ENCODE assay signal across 20 mouse cellular contexts in genomic region chr15:99036249-99036905, GRCm38 (mm10). TPM values are rescaled to one million over a fixed set of nuclear protein-coding genes. Genes with fewer than 3 reads are reported as not detected.
A peak's percentile ranks its signal among the peaks of the same experiment; 100 is the strongest.
DNase-seq lines count a peak whose midpoint lies in the region; ATAC-seq lines count a peak whose summit lies in the region.
"Had no signal": no experiment of that assay in that cellular context is flagged by ENCODE, and none has a peak within 500 bp of the region (broad histone marks: within the 10 kb centered on the region; RNA-seq: fewer than 3 reads in every experiment).

No protein-coding gene starts in this region.

- no peaks in the 10 kb centered on the region for H3K9me3 ChIP-seq in heart, embryonic 12.5 days (replicated peaks)
- no peaks in the 10 kb centered on the region for H3K9me3 ChIP-seq in heart, embryonic 14.5 days (ENCODE audit: control insufficient read depth, low read length)
- no peaks in the 10 kb centered on the region for H3K9me3 ChIP-seq in lung, embryonic 16.5 days (ENCODE audit: control insufficient read depth, low read length)
- no peaks in the 10 kb centered on the region for H3K9me3 ChIP-seq in midbrain, embryonic 11.5 days (ENCODE audit: control insufficient read depth, low read length)
- no peaks in the 10 kb centered on the region for H3K9me3 ChIP-seq in midbrain, embryonic 13.5 days
- H3K9me3 ChIP-seq: embryonic facial prominence, embryonic 13.5 days; limb, embryonic 10.5 days; liver, embryonic 13.5 days; midbrain, embryonic 10.5 days; neural tube, embryonic 13.5 days had no signal

- peaks cover 37% of the 10 kb centered on the region for H3K36me3 ChIP-seq in heart, embryonic 12.5 days
- peaks cover 44% of the 10 kb centered on the region for H3K36me3 ChIP-seq in heart, embryonic 14.5 days (ENCODE audit: control insufficient read depth, insufficient read depth, low read length)
- peaks cover 22% of the 10 kb centered on the region for H3K36me3 ChIP-seq in lung, embryonic 16.5 days (ENCODE audit: control insufficient read depth, insufficient read depth, low read length)
- H3K36me3 ChIP-seq in midbrain, embryonic 11.5 days (ENCODE audit: control insufficient read depth, insufficient read depth, low read length) = no peaks in the 10 kb centered on the region
- H3K36me3 ChIP-seq in midbrain, embryonic 13.5 days = peaks cover 5% of the 10 kb centered on the region; the same call in 1 of the 2 replicates
- H3K36me3 ChIP-seq: neural tube, embryonic 13.5 days had no signal

- WGBS in heart, embryonic 12.5 days = 67% methylated on average over 8 of the region's 8 CpGs
- 47% methylated on average over 8 of the region's 8 CpGs for WGBS in heart, embryonic 14.5 days
- 72% methylated on average over 8 of the region's 8 CpGs for WGBS in lung, embryonic 16.5 days
- WGBS in midbrain, embryonic 11.5 days = 92% methylated on average over 8 of the region's 8 CpGs
- 76% methylated on average over 8 of the region's 8 CpGs for WGBS in midbrain, embryonic 13.5 days

- peaks cover 46% of the 10 kb centered on the region for H3K4me1 ChIP-seq in heart, embryonic 12.5 days (replicated peaks)
- peaks cover 25 to 41% of the 10 kb centered on the region in 2 experiments for H3K4me1 ChIP-seq in heart, embryonic 14.5 days (ENCODE audit: control insufficient read depth in 2 of 2, insufficient read depth in 2 of 2, low read length in 2 of 2)
- peaks cover 23% of the 10 kb centered on the region for H3K4me1 ChIP-seq in lung, embryonic 16.5 days (replicated peaks; ENCODE audit: control insufficient read depth, insufficient read depth, low read length)
- H3K4me1 ChIP-seq in midbrain, embryonic 11.5 days (ENCODE audit: control insufficient read depth, insufficient read depth, low read length) = peaks cover 4% of the 10 kb centered on the region; the same call in 1 of the 2 replicates
- peaks cover 18% of the 10 kb centered on the region for H3K4me1 ChIP-seq in midbrain, embryonic 13.5 days (replicated peaks)

- peak; percentile 55 to 80 for DNase-seq in adrenal gland, adult (ENCODE audit: inconsistent age in 2 of 2, low spot score in 1 of 2)
- DNase-seq in adrenal gland, postnatal 25 days = no peak
- peak; percentile 51 for DNase-seq in heart, adult 8-10 months (ENCODE audit: low spot score)
- DNase-seq in midbrain, embryonic 11.5 days (ENCODE audit: low spot score, missing footprints) = no peak
- DNase-seq: cerebellum, postnatal 10 days; kidney, adult 9 months; liver, embryonic 13.5 days had no signal

- H3K4me3 ChIP-seq in heart, embryonic 12.5 days = no peak overlapping the region
- H3K4me3 ChIP-seq in heart, embryonic 14.5 days (ENCODE audit: control insufficient read depth in 1 of 2, insufficient read depth in 1 of 2, low read depth in 1 of 2, low read length in 2 of 2) = no peak overlapping the region
- no peak overlapping the region for H3K4me3 ChIP-seq in lung, embryonic 16.5 days (ENCODE audit: low read length)
- no peak overlapping the region for H3K4me3 ChIP-seq in midbrain, embryonic 11.5 days (ENCODE audit: low read depth, low read length)
- no peak overlapping the region for H3K4me3 ChIP-seq in midbrain, embryonic 13.5 days (replicated peaks)
- H3K4me3 ChIP-seq: embryonic facial prominence, embryonic 13.5 days; left cerebral cortex, adult 2 months; limb, embryonic 10.5 days; liver, embryonic 13.5 days; midbrain, embryonic 10.5 days; neural tube, embryonic 13.5 days had no signal

- 0 out of 2 replicates have a peak, but pooled peaks cover under 1% of the 10 kb centered on the region for H3K27me3 ChIP-seq in heart, embryonic 12.5 days (replicated peaks)
- no peaks in the 10 kb centered on the region for H3K27me3 ChIP-seq in heart, embryonic 14.5 days (ENCODE audit: control insufficient read depth, insufficient read depth, low read length)
- no peaks in the 10 kb centered on the region for H3K27me3 ChIP-seq in lung, embryonic 16.5 days (ENCODE audit: control insufficient read depth, insufficient read depth, low read depth, low read length)
- H3K27me3 ChIP-seq in midbrain, embryonic 11.5 days (ENCODE audit: control insufficient read depth, insufficient read depth, low read length) = no peaks in the 10 kb centered on the region
- H3K27me3 ChIP-seq in midbrain, embryonic 13.5 days = peaks cover under 1% of the 10 kb centered on the region; the same call in 1 of the 2 replicates
- H3K27me3 ChIP-seq: embryonic facial prominence, embryonic 13.5 days had no signal

- no peak overlapping the region for H3K27ac ChIP-seq in heart, embryonic 12.5 days (ENCODE audit: poor library complexity, severe bottlenecking)
- peak overlapping the region; percentile 26 to 42; a peak in 2 of 4 replicates for H3K27ac ChIP-seq in heart, embryonic 14.5 days (replicated peaks in 1 of 2; ENCODE audit: control insufficient read depth in 1 of 2, insufficient read depth in 1 of 2, low read depth in 2 of 2, low read length in 2 of 2)
- no peak overlapping the region for H3K27ac ChIP-seq in lung, embryonic 16.5 days (ENCODE audit: low read length)
- H3K27ac ChIP-seq in midbrain, embryonic 11.5 days (ENCODE audit: low read depth, low read length) = no peak overlapping the region
- no peak overlapping the region for H3K27ac ChIP-seq in midbrain, embryonic 13.5 days
- H3K27ac ChIP-seq: embryonic facial prominence, embryonic 13.5 days; left cerebral cortex, adult 2 months; limb, embryonic 10.5 days; liver, embryonic 13.5 days; macrophage; midbrain, embryonic 10.5 days; neural tube, embryonic 13.5 days had no signal

- no peak for ATAC-seq in heart, embryonic 12.5 days (ENCODE audit: insufficient number of reproducible peaks, low FRiP score)
- ATAC-seq in heart, embryonic 14.5 days (ENCODE audit: insufficient number of reproducible peaks, insufficient read depth, low FRiP score, low read depth) = peak; percentile 63
- ATAC-seq in lung, embryonic 16.5 days (ENCODE audit: low read depth) = peak; percentile 48
- ATAC-seq in midbrain, embryonic 11.5 days (ENCODE audit: low FRiP score) = no peak
- no peak for ATAC-seq in midbrain, embryonic 13.5 days
- ATAC-seq: forebrain, embryonic 16.5 days had no signal

- no peak overlapping the region for H3K4me2 ChIP-seq in heart, embryonic 12.5 days
- H3K4me2 ChIP-seq in heart, embryonic 14.5 days (ENCODE audit: low read length) = no peak overlapping the region
- no peak overlapping the region for H3K4me2 ChIP-seq in lung, embryonic 16.5 days (ENCODE audit: low read depth, low read length)
- H3K4me2 ChIP-seq in midbrain, embryonic 11.5 days = no peak overlapping the region
- no peak overlapping the region for H3K4me2 ChIP-seq in midbrain, embryonic 13.5 days (replicated peaks)
- H3K4me2 ChIP-seq: embryonic facial prominence, embryonic 13.5 days; liver, embryonic 13.5 days; neural tube, embryonic 13.5 days had no signal

- H3K9ac ChIP-seq in heart, embryonic 12.5 days = no peak overlapping the region
- no peak overlapping the region for H3K9ac ChIP-seq in heart, embryonic 14.5 days (ENCODE audit: low read length)
- no peak overlapping the region for H3K9ac ChIP-seq in lung, embryonic 16.5 days (ENCODE audit: low read length)
- H3K9ac ChIP-seq in midbrain, embryonic 11.5 days (ENCODE audit: low read length) = no peak overlapping the region
- no peak overlapping the region for H3K9ac ChIP-seq in midbrain, embryonic 13.5 days (replicated peaks)
- H3K9ac ChIP-seq: embryonic facial prominence, embryonic 13.5 days; liver, embryonic 13.5 days; neural tube, embryonic 13.5 days had no signal

RNA-seq across cellular contexts. Expression of gene Tuba1c, which starts 6.7 kb away (rescaled TPM):
- 286 and 303 TPM in 2 replicates for total RNA-seq in adrenal gland, postnatal 25 days (2021)
- 10 to 100 TPM; 32.2 to 40.4 (median 33.3) TPM for total RNA-seq in heart, adult 8-10 months (2022)
- 135 and 139 TPM in 2 replicates for polyA plus RNA-seq in heart, embryonic 12.5 days (2016; fragmentation: Nextera tagmentation; extraction: Ambion mirVana)
- 143 and 146 TPM in 2 replicates for polyA plus RNA-seq in heart, embryonic 14.5 days (2014; fragmentation: Nextera tagmentation; extraction: Ambion mirVana)
- polyA plus RNA-seq in lung, embryonic 16.5 days (2015; fragmentation: Nextera tagmentation; extraction: Ambion mirVana) = 226 and 230 TPM in 2 replicates
- polyA plus RNA-seq in midbrain, embryonic 11.5 days (2014; fragmentation: Nextera tagmentation; extraction: Ambion mirVana) = 102 and 106 TPM in 2 replicates
- 37.3 and 41.4 TPM in 2 replicates for polyA plus RNA-seq in midbrain, embryonic 13.5 days (2015; fragmentation: Nextera tagmentation; extraction: Ambion mirVana)

RNA-seq across cellular contexts. Expression of gene Prph, which starts 18.6 kb away (rescaled TPM):
- 0.52 and 2.2 TPM in 2 replicates for total RNA-seq in adrenal gland, postnatal 25 days (2021)
- total RNA-seq in heart, adult 8-10 months (2022) = 1 to 10 TPM in 1 of 4 experiments, under 1 TPM in 3; 0.16 to 1.4 (median 0.47) TPM
- 0.22 and 0.50 TPM in 2 replicates for polyA plus RNA-seq in heart, embryonic 12.5 days (2016; fragmentation: Nextera tagmentation; extraction: Ambion mirVana)
- polyA plus RNA-seq in heart, embryonic 14.5 days (2014; fragmentation: Nextera tagmentation; extraction: Ambion mirVana) = 0.36 and 3.2 TPM in 2 replicates
- polyA plus RNA-seq in lung, embryonic 16.5 days (2015; fragmentation: Nextera tagmentation; extraction: Ambion mirVana) = 3.9 and 4.5 TPM in 2 replicates
- 3.6 and 4.8 TPM in 2 replicates for polyA plus RNA-seq in midbrain, embryonic 11.5 days (2014; fragmentation: Nextera tagmentation; extraction: Ambion mirVana)
- polyA plus RNA-seq in midbrain, embryonic 13.5 days (2015; fragmentation: Nextera tagmentation; extraction: Ambion mirVana) = 7.5 and 8.2 TPM in 2 replicates
- polyA plus RNA-seq: limb, embryonic 10.5 days had no signal

RNA-seq across cellular contexts. Expression of gene Troap, which starts 38.0 kb away (rescaled TPM):
- 4.3 and 5.6 TPM in 2 replicates for total RNA-seq in adrenal gland, postnatal 25 days (2021)
- under 1 TPM in 2 of 4 experiments, not detected in 2; 0.22 to 0.35 TPM for total RNA-seq in heart, adult 8-10 months (2022)
- polyA plus RNA-seq in heart, embryonic 12.5 days (2016; fragmentation: Nextera tagmentation; extraction: Ambion mirVana) = 27.2 and 28.0 TPM in 2 replicates
- polyA plus RNA-seq in heart, embryonic 14.5 days (2014; fragmentation: Nextera tagmentation; extraction: Ambion mirVana) = 14.8 and 16.5 TPM in 2 replicates
- 39.5 and 41.1 TPM in 2 replicates for polyA plus RNA-seq in lung, embryonic 16.5 days (2015; fragmentation: Nextera tagmentation; extraction: Ambion mirVana)
- 19.7 and 27.2 TPM in 2 replicates for polyA plus RNA-seq in midbrain, embryonic 11.5 days (2014; fragmentation: Nextera tagmentation; extraction: Ambion mirVana)
- 13.3 and 14.6 TPM in 2 replicates for polyA plus RNA-seq in midbrain, embryonic 13.5 days (2015; fragmentation: Nextera tagmentation; extraction: Ambion mirVana)

RNA-seq across cellular contexts. Expression of gene C1ql4, which starts 51.2 kb away (rescaled TPM):
- total RNA-seq in adrenal gland, postnatal 25 days (2021) = not detected in 2 replicates
- not detected for total RNA-seq in heart, adult 8-10 months (2022)
- polyA plus RNA-seq in heart, embryonic 12.5 days (2016; fragmentation: Nextera tagmentation; extraction: Ambion mirVana) = 0.34 and 0.46 TPM in 2 replicates
- polyA plus RNA-seq in heart, embryonic 14.5 days (2014; fragmentation: Nextera tagmentation; extraction: Ambion mirVana) = 0.27 and 0.41 TPM in 2 replicates
- polyA plus RNA-seq in lung, embryonic 16.5 days (2015; fragmentation: Nextera tagmentation; extraction: Ambion mirVana) = not detected in 2 replicates
- 5.0 and 6.2 TPM in 2 replicates for polyA plus RNA-seq in midbrain, embryonic 11.5 days (2014; fragmentation: Nextera tagmentation; extraction: Ambion mirVana)
- 10.1 and 13.7 TPM in 2 replicates for polyA plus RNA-seq in midbrain, embryonic 13.5 days (2015; fragmentation: Nextera tagmentation; extraction: Ambion mirVana)
- total RNA-seq: gastrocnemius, postnatal 4 days; left cerebral cortex, adult 2 months had no signal
- polyA plus RNA-seq: forebrain, embryonic 16.5 days; liver, embryonic 13.5 days; macrophage; small intestine, adult 2 months had no signal

RNA-seq across cellular contexts. Expression of gene Dnajc22, which starts 56.6 kb away (rescaled TPM):
- 1.9 and 3.8 TPM in 2 replicates for total RNA-seq in adrenal gland, postnatal 25 days (2021)
- total RNA-seq in heart, adult 8-10 months (2022) = 1 to 10 TPM in 1 of 4 experiments, under 1 TPM in 3; 0.38 to 1.2 (median 0.91) TPM
- 1.2 TPM in 2 replicates for polyA plus RNA-seq in heart, embryonic 12.5 days (2016; fragmentation: Nextera tagmentation; extraction: Ambion mirVana)
- polyA plus RNA-seq in heart, embryonic 14.5 days (2014; fragmentation: Nextera tagmentation; extraction: Ambion mirVana) = 0.93 and 1.3 TPM in 2 replicates
- 1.6 and 2.4 TPM in 2 replicates for polyA plus RNA-seq in lung, embryonic 16.5 days (2015; fragmentation: Nextera tagmentation; extraction: Ambion mirVana)
- polyA plus RNA-seq in midbrain, embryonic 11.5 days (2014; fragmentation: Nextera tagmentation; extraction: Ambion mirVana) = 0.46 and 0.50 TPM in 2 replicates
- polyA plus RNA-seq in midbrain, embryonic 13.5 days (2015; fragmentation: Nextera tagmentation; extraction: Ambion mirVana) = 1.7 and 1.8 TPM in 2 replicates
- total RNA-seq: gastrocnemius, postnatal 4 days had no signal
- polyA plus RNA-seq: macrophage had no signal

Comparison
In these comparisons a context has a peak if more than half of its experiments do, and no peak if none do; other contexts are left out.
1. DNase-seq: peak in adrenal gland, adult (2 of 2) and heart, adult 8-10 months (single experiment); none in adrenal gland, postnatal 25 days (single experiment) and midbrain, embryonic 11.5 days (single experiment).
2. ATAC-seq: peak in heart, embryonic 14.5 days (single experiment) and lung, embryonic 16.5 days (single experiment); none in heart, embryonic 12.5 days (single experiment), midbrain, embryonic 11.5 days (single experiment) and midbrain, embryonic 13.5 days (single experiment).
3. H3K27ac ChIP-seq: peak in heart, embryonic 14.5 days (2 of 2); none in heart, embryonic 12.5 days (single experiment), lung, embryonic 16.5 days (single experiment), midbrain, embryonic 11.5 days (single experiment) and midbrain, embryonic 13.5 days (single experiment).